Comparison of ENCODE assay signal across 17 mouse cellular contexts in the genomic region with DNA sequence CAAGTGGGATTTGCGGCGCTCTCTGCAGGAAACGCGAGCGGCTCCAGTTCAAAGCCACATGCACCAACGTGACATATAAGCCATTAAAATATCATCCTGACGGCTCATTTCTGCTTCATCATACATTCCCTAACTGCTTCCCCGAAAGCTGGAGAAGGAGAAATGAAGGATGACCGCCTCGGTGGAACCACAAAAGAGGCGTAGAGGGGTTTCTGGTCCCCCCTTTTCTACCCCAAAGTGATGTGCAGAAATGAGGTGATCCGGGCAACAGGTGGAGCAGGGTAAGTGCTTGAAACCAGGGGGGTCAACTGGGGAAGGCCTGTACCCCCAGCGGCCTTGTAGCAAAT. TPM values are rescaled to one million over a fixed set of nuclear protein-coding genes. Genes with fewer than 3 reads are reported as not detected.
A peak's percentile ranks its signal among the peaks of the same experiment; 100 is the strongest.
DNase-seq lines count a peak whose midpoint lies in the region; ATAC-seq lines count a peak whose summit lies in the region.
"Had no signal": no experiment of that assay in that cellular context is flagged by ENCODE, and none has a peak within 500 bp of the region (broad histone marks: within the 10 kb centered on the region; RNA-seq: fewer than 3 reads in every experiment).

No protein-coding gene starts in this region.

- H3K4me3 ChIP-seq in embryonic facial prominence, embryonic 10.5 days, result peak overlapping the region; percentile 34; the same call in 1 of the 2 replicates
- H3K4me3 ChIP-seq in forebrain, embryonic 11.5 days (ENCODE audit: low read depth, low read length), result peak overlapping the region; percentile 72
- H3K4me3 ChIP-seq in hindbrain, embryonic 13.5 days, result peak overlapping the region; percentile 33
- peak overlapping the region; percentile 22 for H3K4me3 ChIP-seq in midbrain, embryonic 15.5 days
- no peak overlapping the region for H3K4me3 ChIP-seq in kidney, embryonic 16.5 days (ENCODE audit: low read length)
- H3K4me3 ChIP-seq in kidney, embryonic 14.5 days (ENCODE audit: low read length), result no peak overlapping the region
- H3K4me3 ChIP-seq: embryonic facial prominence, embryonic 13.5 days; intestine, embryonic 15.5 days; liver, embryonic 15.5 days had no signal

- H3K27me3 ChIP-seq in embryonic facial prominence, embryonic 10.5 days (replicated peaks; ENCODE audit: low read depth, poor library complexity, severe bottlenecking), result peaks cover 100% of the 10 kb centered on the region
- peaks cover 42% of the 10 kb centered on the region for H3K27me3 ChIP-seq in forebrain, embryonic 11.5 days (ENCODE audit: control insufficient read depth, insufficient read depth, low read length)
- peaks cover 83% of the 10 kb centered on the region for H3K27me3 ChIP-seq in hindbrain, embryonic 13.5 days
- H3K27me3 ChIP-seq in midbrain, embryonic 15.5 days (replicated peaks), result peaks cover 53% of the 10 kb centered on the region
- peaks cover 94% of the 10 kb centered on the region for H3K27me3 ChIP-seq in kidney, embryonic 16.5 days (ENCODE audit: insufficient read depth, low read length)
- H3K27me3 ChIP-seq in kidney, embryonic 14.5 days (ENCODE audit: control insufficient read depth, insufficient read depth, low read length), result peaks cover 99% of the 10 kb centered on the region

- no peaks in the 10 kb centered on the region for H3K9me3 ChIP-seq in embryonic facial prominence, embryonic 10.5 days
- no peaks in the 10 kb centered on the region for H3K9me3 ChIP-seq in forebrain, embryonic 11.5 days (ENCODE audit: control insufficient read depth, low read length)
- H3K9me3 ChIP-seq in hindbrain, embryonic 13.5 days, result no peaks in the 10 kb centered on the region
- H3K9me3 ChIP-seq in midbrain, embryonic 15.5 days, result no peaks in the 10 kb centered on the region
- H3K9me3 ChIP-seq in kidney, embryonic 16.5 days (ENCODE audit: low read length), result no peaks in the 10 kb centered on the region
- no peaks in the 10 kb centered on the region for H3K9me3 ChIP-seq in kidney, embryonic 14.5 days (ENCODE audit: control insufficient read depth, low read length)
- H3K9me3 ChIP-seq: embryonic facial prominence, embryonic 13.5 days; intestine, embryonic 15.5 days; liver, embryonic 15.5 days had no signal

- peak overlapping the region; percentile 70 for H3K9ac ChIP-seq in forebrain, embryonic 11.5 days (ENCODE audit: low read length)
- peak overlapping the region; percentile 72 for H3K9ac ChIP-seq in hindbrain, embryonic 13.5 days
- H3K9ac ChIP-seq in midbrain, embryonic 15.5 days, result peak overlapping the region; percentile 31; the same call in 1 of the 2 replicates
- no peak overlapping the region for H3K9ac ChIP-seq in kidney, embryonic 16.5 days (replicated peaks; ENCODE audit: low read length)
- H3K9ac ChIP-seq in kidney, embryonic 14.5 days (ENCODE audit: low read depth, low read length), result no peak overlapping the region
- H3K9ac ChIP-seq: embryonic facial prominence, embryonic 13.5 days; intestine, embryonic 15.5 days; liver, embryonic 15.5 days had no signal

- H3K36me3 ChIP-seq in embryonic facial prominence, embryonic 10.5 days (replicated peaks), result no peaks in the 10 kb centered on the region
- H3K36me3 ChIP-seq in forebrain, embryonic 11.5 days (ENCODE audit: control insufficient read depth, insufficient read depth, low read length), result no peaks in the 10 kb centered on the region
- H3K36me3 ChIP-seq in hindbrain, embryonic 13.5 days, result no peaks in the 10 kb centered on the region
- no peaks in the 10 kb centered on the region for H3K36me3 ChIP-seq in midbrain, embryonic 15.5 days (replicated peaks)
- no peaks in the 10 kb centered on the region for H3K36me3 ChIP-seq in kidney, embryonic 16.5 days (ENCODE audit: insufficient read depth, low read length)
- no peaks in the 10 kb centered on the region for H3K36me3 ChIP-seq in kidney, embryonic 14.5 days (ENCODE audit: control insufficient read depth, insufficient read depth, low read length)
- H3K36me3 ChIP-seq: embryonic facial prominence, embryonic 13.5 days; intestine, embryonic 15.5 days; liver, embryonic 15.5 days had no signal

- H3K4me1 ChIP-seq in embryonic facial prominence, embryonic 10.5 days, result peaks cover 6% of the 10 kb centered on the region
- H3K4me1 ChIP-seq in forebrain, embryonic 11.5 days (replicated peaks; ENCODE audit: control insufficient read depth, insufficient read depth, low read length), result 0 out of 2 replicates have a peak, but pooled peaks cover 4% of the 10 kb centered on the region
- peaks cover 6% of the 10 kb centered on the region; the same call in 1 of the 2 replicates for H3K4me1 ChIP-seq in hindbrain, embryonic 13.5 days (replicated peaks)
- H3K4me1 ChIP-seq in midbrain, embryonic 15.5 days, result peaks cover 7% of the 10 kb centered on the region; the same call in 1 of the 2 replicates
- peaks cover 8% of the 10 kb centered on the region; the same call in 1 of the 2 replicates for H3K4me1 ChIP-seq in kidney, embryonic 16.5 days (ENCODE audit: insufficient read depth, low read length)
- H3K4me1 ChIP-seq in kidney, embryonic 14.5 days (ENCODE audit: control insufficient read depth, insufficient read depth, low read length), result no peaks in the 10 kb centered on the region

- DNase-seq in embryonic facial prominence, embryonic 10.5 days (ENCODE audit: low spot score), result no peak
- no peak for DNase-seq in forebrain, embryonic 11.5 days (ENCODE audit: low spot score)
- no peak for DNase-seq in embryo, embryonic 9.5 days (ENCODE audit: extremely low spot score)
- DNase-seq: heart, adult 18-20 months; kidney, postnatal 14 days; right cerebral cortex, postnatal 4 days; thymus, postnatal 4 days had no signal

- 3% methylated on average over 13 of the region's 13 CpGs for WGBS in embryonic facial prominence, embryonic 10.5 days
- 5% methylated on average over 13 of the region's 13 CpGs for WGBS in forebrain, embryonic 11.5 days
- 7% methylated on average over 13 of the region's 13 CpGs for WGBS in hindbrain, embryonic 13.5 days
- WGBS in midbrain, embryonic 15.5 days, result 10% methylated on average over 13 of the region's 13 CpGs
- 4% methylated on average over 13 of the region's 13 CpGs for WGBS in kidney, embryonic 16.5 days
- WGBS in kidney, embryonic 14.5 days, result 3% methylated on average over 13 of the region's 13 CpGs

- H3K4me2 ChIP-seq in forebrain, embryonic 11.5 days (ENCODE audit: low read depth, low read length, severe bottlenecking), result peak overlapping the region; percentile 36
- H3K4me2 ChIP-seq in hindbrain, embryonic 13.5 days, result peak overlapping the region; percentile 51
- H3K4me2 ChIP-seq in midbrain, embryonic 15.5 days, result peak overlapping the region; percentile 37
- H3K4me2 ChIP-seq in kidney, embryonic 16.5 days (replicated peaks; ENCODE audit: low read depth, low read length), result no peak overlapping the region
- H3K4me2 ChIP-seq in kidney, embryonic 14.5 days (replicated peaks; ENCODE audit: low read depth, low read length), result no peak overlapping the region
- H3K4me2 ChIP-seq: embryonic facial prominence, embryonic 13.5 days; intestine, embryonic 15.5 days; liver, embryonic 15.5 days had no signal

- no peak for ATAC-seq in forebrain, embryonic 11.5 days (replicated peaks; ENCODE audit: low FRiP score)
- ATAC-seq in hindbrain, embryonic 13.5 days (ENCODE audit: low FRiP score), result no peak
- no peak for ATAC-seq in midbrain, embryonic 15.5 days (replicated peaks)
- ATAC-seq in activated CD4-positive, CD25-positive, alpha-beta regulatory T cell, adult 4 months, result no peak
- no peak for ATAC-seq in kidney, embryonic 16.5 days (ENCODE audit: low FRiP score, low TSS enrichment)
- ATAC-seq in kidney, embryonic 14.5 days (ENCODE audit: low FRiP score, low TSS enrichment), result no peak
- ATAC-seq: intestine, embryonic 15.5 days had no signal

- H3K27ac ChIP-seq in embryonic facial prominence, embryonic 10.5 days (replicated peaks), result no peak overlapping the region
- peak overlapping the region; percentile 95 for H3K27ac ChIP-seq in forebrain, embryonic 11.5 days (ENCODE audit: low read depth, low read length)
- H3K27ac ChIP-seq in hindbrain, embryonic 13.5 days, result peak overlapping the region; percentile 92
- peak overlapping the region; percentile 72 for H3K27ac ChIP-seq in midbrain, embryonic 15.5 days
- H3K27ac ChIP-seq in kidney, embryonic 16.5 days (ENCODE audit: low read length), result no peak overlapping the region
- H3K27ac ChIP-seq in kidney, embryonic 14.5 days (ENCODE audit: low read depth, low read length), result no peak overlapping the region
- H3K27ac ChIP-seq: embryonic facial prominence, embryonic 13.5 days; intestine, embryonic 15.5 days; liver, embryonic 15.5 days had no signal

RNA-seq across cellular contexts. Expression of gene Zic1, which starts 3.3 kb away (rescaled TPM):
- 1.5 and 1.7 TPM in 2 replicates for polyA plus RNA-seq in embryonic facial prominence, embryonic 10.5 days (2016; fragmentation: Nextera tagmentation; extraction: Ambion mirVana)
- 14.7 and 15.7 TPM in 2 replicates for polyA plus RNA-seq in forebrain, embryonic 11.5 days (2014; fragmentation: Nextera tagmentation; extraction: Ambion mirVana)
- polyA plus RNA-seq in hindbrain, embryonic 13.5 days (2015; fragmentation: Nextera tagmentation; extraction: Ambion mirVana), result 13.7 and 21.3 TPM in 2 replicates
- polyA plus RNA-seq in midbrain, embryonic 15.5 days (2015; fragmentation: Nextera tagmentation; extraction: Ambion mirVana), result 10.0 and 11.6 TPM in 2 replicates
- not detected for polyA plus RNA-seq in activated CD4-positive, CD25-positive, alpha-beta regulatory T cell, adult 4 months (2017; shearing (Covaris generic))
- not detected in 2 replicates for polyA plus RNA-seq in kidney, embryonic 16.5 days (2015; fragmentation: Nextera tagmentation; extraction: Ambion mirVana)
- 0.04 TPM in 1 of 2 replicates, not detected in the other for polyA plus RNA-seq in kidney, embryonic 14.5 days (2014; fragmentation: Nextera tagmentation; extraction: Ambion mirVana)
- polyA plus RNA-seq: heart, postnatal 0 days; intestine, embryonic 15.5 days; stomach, embryonic 16.5 days had no signal

RNA-seq across cellular contexts. Expression of gene Zic4, which starts 6.7 kb away (rescaled TPM):
- 4.0 and 5.5 TPM in 2 replicates for polyA plus RNA-seq in embryonic facial prominence, embryonic 10.5 days (2016; fragmentation: Nextera tagmentation; extraction: Ambion mirVana)
- 58.8 and 59.5 TPM in 2 replicates for polyA plus RNA-seq in forebrain, embryonic 11.5 days (2014; fragmentation: Nextera tagmentation; extraction: Ambion mirVana)
- 42.7 and 58.2 TPM in 2 replicates for polyA plus RNA-seq in hindbrain, embryonic 13.5 days (2015; fragmentation: Nextera tagmentation; extraction: Ambion mirVana)
- 53.1 and 59.1 TPM in 2 replicates for polyA plus RNA-seq in midbrain, embryonic 15.5 days (2015; fragmentation: Nextera tagmentation; extraction: Ambion mirVana)
- polyA plus RNA-seq in activated CD4-positive, CD25-positive, alpha-beta regulatory T cell, adult 4 months (2017; shearing (Covaris generic)), result not detected
- polyA plus RNA-seq in kidney, embryonic 16.5 days (2015; fragmentation: Nextera tagmentation; extraction: Ambion mirVana), result not detected in 2 replicates
- not detected in 2 replicates for polyA plus RNA-seq in kidney, embryonic 14.5 days (2014; fragmentation: Nextera tagmentation; extraction: Ambion mirVana)
- polyA plus RNA-seq: heart, postnatal 0 days; intestine, embryonic 15.5 days; liver, embryonic 15.5 days; stomach, embryonic 16.5 days had no signal

Comparison
In these comparisons a context has a peak if more than half of its experiments do, and no peak if none do; other contexts are left out.
1. H3K27ac ChIP-seq: peak in forebrain, embryonic 11.5 days (single experiment), hindbrain, embryonic 13.5 days (single experiment) and midbrain, embryonic 15.5 days (single experiment); none in embryonic facial prominence, embryonic 10.5 days (single experiment), kidney, embryonic 16.5 days (single experiment) and kidney, embryonic 14.5 days (single experiment).
2. H3K4me3 ChIP-seq: peak in embryonic facial prominence, embryonic 10.5 days (single experiment), forebrain, embryonic 11.5 days (single experiment), hindbrain, embryonic 13.5 days (single experiment) and midbrain, embryonic 15.5 days (single experiment); none in kidney, embryonic 16.5 days (single experiment) and kidney, embryonic 14.5 days (single experiment).
3. H3K4me2 ChIP-seq: peak in forebrain, embryonic 11.5 days (single experiment), hindbrain, embryonic 13.5 days (single experiment) and midbrain, embryonic 15.5 days (single experiment); none in kidney, embryonic 16.5 days (single experiment) and kidney, embryonic 14.5 days (single experiment).
4. H3K9ac ChIP-seq: peak in forebrain, embryonic 11.5 days (single experiment), hindbrain, embryonic 13.5 days (single experiment) and midbrain, embryonic 15.5 days (single experiment); none in kidney, embryonic 16.5 days (single experiment) and kidney, embryonic 14.5 days (single experiment).